Mouse (Mus musculus) layer of hippocampus, adult 18-20 months (tissue): Measurements from ENCODE around the gene Fam193b. TPM values are rescaled to one million over a fixed set of nuclear protein-coding genes. Genes with fewer than 3 reads are reported as not detected.

Source experiments
- DNase-seq, 2 experiments: peaks; one replicate each; pipeline ENCODE4 v3.0.0; 2022; ENCODE audit warnings: low spot score in 2 of 2
- microRNA-seq, 2 experiments: library from miRNA; unstranded; fragments of <30 nt; microRNA quantifications; one replicate each; pipeline ENCODE4 v1.2.0; 2021
- total RNA-seq, 2 experiments: library from RNA; stranded (reverse); gene quantifications; 2 replicates each; pipeline ENCODE4 v1.2.3; 2021

Gene Fam193b
- total RNA-seq, 2 experiments from 2014 or later: 77.6 to 79.0 TPM

DNA sequence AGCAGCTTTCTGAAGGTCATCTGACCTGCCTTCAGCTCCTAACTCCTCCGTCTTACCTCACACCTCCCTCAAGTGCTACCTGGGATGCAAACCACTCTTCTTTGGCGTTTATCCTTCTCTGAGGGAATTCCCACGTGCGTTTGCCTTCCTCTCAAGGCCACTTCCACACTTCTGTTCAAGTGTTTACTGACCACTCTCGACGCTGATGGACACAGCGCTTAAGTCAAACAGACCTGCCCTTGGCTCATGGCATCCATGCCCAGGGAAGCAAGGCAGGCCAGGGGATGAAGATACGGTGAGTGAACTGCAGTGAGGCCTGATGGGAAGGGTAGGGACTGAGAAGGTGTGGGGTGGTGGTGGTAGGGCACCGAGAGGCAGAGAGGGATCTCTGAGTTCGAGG is 70.3 kb downstream of the Fam193b start:
- no peak for DNase-seq

DNA sequence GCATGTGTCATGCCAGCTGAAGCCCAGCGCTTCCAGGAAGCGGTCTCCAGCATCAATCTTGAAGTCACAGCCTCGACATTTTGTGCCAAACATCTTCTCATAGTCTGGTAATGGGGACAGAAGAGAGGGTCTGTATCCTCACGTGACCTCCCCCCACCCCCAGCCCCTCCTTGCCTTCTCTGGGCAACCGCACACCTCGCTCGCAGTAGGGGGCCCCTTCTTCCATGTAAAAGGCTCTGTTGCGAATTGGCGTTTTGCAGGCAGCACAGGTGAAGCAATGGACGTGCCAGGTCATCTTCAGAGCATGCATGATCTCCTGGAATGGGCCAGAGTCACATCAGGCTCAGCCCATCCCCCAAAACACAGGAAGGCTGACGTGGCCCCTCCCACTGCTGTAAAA is 72.0 kb downstream of the Fam193b start:
- no peak for DNase-seq

DNA sequence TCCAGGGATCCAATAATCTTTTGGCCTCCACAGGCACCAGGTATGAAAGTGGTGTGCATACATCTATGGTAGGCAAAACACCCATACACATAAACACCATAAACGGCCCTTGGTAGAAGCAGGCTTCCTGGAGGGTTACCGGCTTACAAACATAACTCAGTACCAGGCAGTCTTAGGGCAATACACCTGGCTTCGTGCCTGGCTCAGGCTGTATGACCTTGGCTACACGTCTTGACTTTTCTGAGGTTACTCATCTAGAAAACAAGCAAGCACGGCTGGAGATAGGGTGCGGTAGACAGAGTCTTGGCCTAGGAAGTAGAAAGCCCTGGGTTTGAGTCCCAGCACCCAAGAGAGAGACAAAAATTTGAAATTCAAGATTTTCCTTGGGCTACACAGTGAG is 74.3 kb downstream of the Fam193b start:
- no peak for DNase-seq

DNA sequence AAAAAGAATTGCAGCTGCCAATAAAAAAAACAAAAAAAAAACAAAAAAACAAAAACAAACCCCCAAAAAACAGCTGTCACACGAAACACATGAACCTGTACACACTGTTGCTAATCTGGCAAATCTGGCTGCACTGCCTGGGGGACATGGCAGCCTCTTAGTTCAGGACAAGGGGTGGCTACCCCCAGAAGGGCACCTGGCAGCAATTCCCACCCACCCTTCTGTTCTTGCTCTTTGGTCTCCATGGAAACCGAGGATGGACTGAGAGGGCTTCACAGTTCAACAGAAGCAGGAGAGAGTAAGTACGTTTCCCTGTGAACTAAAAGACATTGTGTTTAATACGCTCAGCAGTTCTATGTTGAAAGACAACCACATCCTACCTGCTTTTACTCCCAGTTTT is 75.2 kb downstream of the Fam193b start:
- DNase-seq: no peak

DNA sequence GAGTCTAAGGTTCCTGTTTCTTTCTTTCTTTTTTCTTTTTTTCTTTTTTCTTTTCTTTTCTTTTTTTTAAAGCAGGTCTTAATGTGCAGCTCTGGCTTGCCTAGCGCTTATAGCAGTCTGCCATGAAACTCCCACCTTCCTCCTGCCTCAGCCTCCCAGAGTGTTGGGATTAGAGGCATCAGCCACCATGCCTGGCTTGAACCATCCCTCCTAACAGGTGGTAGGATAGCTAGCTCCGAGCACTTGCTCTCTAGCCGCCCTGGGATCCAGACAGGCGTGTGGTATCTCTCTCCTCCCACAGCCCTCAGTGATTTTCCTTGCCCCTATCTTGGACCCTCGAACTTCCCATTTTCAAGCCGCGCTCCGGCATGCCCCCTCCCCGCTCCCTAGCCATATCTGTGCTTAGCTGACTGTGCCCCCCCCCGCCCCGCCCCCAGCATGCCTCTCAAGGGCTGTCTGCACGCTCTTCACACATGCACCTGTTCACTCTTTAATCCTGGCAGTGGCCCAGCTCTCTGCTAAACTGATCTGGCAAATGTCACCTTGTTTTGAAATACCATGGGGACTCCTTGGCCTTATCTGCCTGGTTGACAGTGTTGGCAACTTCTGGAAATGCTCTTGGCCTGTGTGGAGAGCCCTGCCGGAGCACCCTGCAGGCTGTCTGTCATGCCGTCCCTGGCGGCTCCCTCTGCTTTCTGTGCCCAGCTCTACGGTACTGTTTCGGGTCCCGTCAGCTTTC is 75.9 kb downstream of the Fam193b start:
- DNase-seq: peak in 1 of 2 experiments; percentile 77

DNA sequence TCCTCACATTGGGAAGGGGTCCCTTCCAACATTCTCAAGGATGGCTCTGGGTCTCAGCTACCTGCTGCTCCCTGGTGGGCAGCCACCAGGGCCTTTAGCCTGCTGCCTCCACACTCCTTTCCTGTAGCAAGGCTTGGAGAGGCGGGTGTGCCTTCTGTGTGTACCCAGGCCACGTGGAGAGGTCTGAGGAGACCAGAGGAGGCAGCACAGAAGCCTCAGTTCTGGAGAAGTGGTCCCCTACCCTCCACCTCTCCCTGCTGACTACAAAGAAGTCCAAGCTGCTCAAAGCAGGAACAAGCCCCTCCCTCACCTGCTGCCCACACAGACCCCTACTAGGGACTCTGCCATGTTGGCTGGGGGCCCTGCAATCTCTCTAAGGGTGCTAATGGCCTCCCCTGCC is 76.7 kb downstream of the Fam193b start:
- DNase-seq: no peak

Small RNAs within 50 kb of the gene (microRNA-seq; reads per million reads assigned to microRNA genes)
- 7.4 to 10.3 reads per million in 2 experiments for gene Mir6945

Other genes starting within 250 kb of the Fam193b start
- gene Rab24, start 249.2 kb downstream of the Fam193b start, total RNA-seq: 10 to 100 TPM; 79.1 to 82.6 TPM
- 1 to 10 TPM in 1 of 2 experiments, under 1 TPM in 1; 0.79 to 1.2 TPM for gene Mxd3, start 241.3 kb downstream of the Fam193b start, total RNA-seq
- 10 to 100 TPM; 65.9 to 66.8 TPM for gene Lman2, start 208.3 kb downstream of the Fam193b start, total RNA-seq
- gene Rgs14, start 201.4 kb downstream of the Fam193b start, total RNA-seq: 100 to 1,000 TPM; 103 to 112 TPM
- gene Slc34a1, start 172.9 kb downstream of the Fam193b start, total RNA-seq: not detected
- gene Pfn3, start 155.9 kb downstream of the Fam193b start, total RNA-seq: under 1 TPM in 1 of 2 experiments, not detected in 1; 0.68 TPM
- under 1 TPM; 0.32 to 0.36 TPM for gene F12, start 144.3 kb downstream of the Fam193b start, total RNA-seq
- gene Grk6, start 126.0 kb downstream of the Fam193b start, total RNA-seq: 10 to 100 TPM; 60.3 to 63.2 TPM
- 10 to 100 TPM; 75.6 to 79.2 TPM for gene Prr7, start 106.9 kb downstream of the Fam193b start, total RNA-seq
- gene Dbn1, start 83.0 kb downstream of the Fam193b start, total RNA-seq: 100 to 1,000 TPM; 359 to 362 TPM
- 10 to 100 TPM; 93.2 to 99.5 TPM for gene Pdlim7, start 57.4 kb downstream of the Fam193b start, total RNA-seq
- 10 to 100 TPM; 14.5 to 16.4 TPM for gene Dok3, start 41.8 kb downstream of the Fam193b start, total RNA-seq
- gene Ddx41, start 34.5 kb downstream of the Fam193b start, total RNA-seq: 10 to 100 TPM; 56.0 to 56.2 TPM
- gene Tmed9, start 2.6 kb upstream of the Fam193b start, total RNA-seq: 100 to 1,000 TPM; 134 to 146 TPM
- 10 to 100 TPM; 25.9 to 26.7 TPM for gene B4galt7, start 28.8 kb upstream of the Fam193b start, total RNA-seq
- gene Caml, start 51.9 kb upstream of the Fam193b start, total RNA-seq: 10 to 100 TPM; 43.3 to 47.6 TPM
- 10 to 100 TPM; 38.4 to 44.6 TPM for gene Ddx46, start 63.9 kb upstream of the Fam193b start, total RNA-seq
- 10 to 100 TPM; 71.1 to 73.9 TPM for gene B230219D22Rik, start 122.0 kb upstream of the Fam193b start, total RNA-seq
- gene Txndc15, start 143.5 kb upstream of the Fam193b start, total RNA-seq: 10 to 100 TPM; 76.1 to 76.9 TPM
- gene Pcbd2, start 156.2 kb upstream of the Fam193b start, total RNA-seq: 10 to 100 TPM; 34.8 to 38.9 TPM
- gene Catsper3, start 213.4 kb upstream of the Fam193b start, total RNA-seq: not detected